Mouse (Mus musculus): ENCODE measurements around the gene Nudt22. TPM values are rescaled to one million over a fixed set of nuclear protein-coding genes. Genes with fewer than 3 reads are reported as not detected.
A peak's percentile ranks its signal among the peaks of the same experiment; 100 is the strongest.

Nudt22 gene
- polyA plus RNA-seq, 1 experiment, result 18.2 TPM

DNA sequence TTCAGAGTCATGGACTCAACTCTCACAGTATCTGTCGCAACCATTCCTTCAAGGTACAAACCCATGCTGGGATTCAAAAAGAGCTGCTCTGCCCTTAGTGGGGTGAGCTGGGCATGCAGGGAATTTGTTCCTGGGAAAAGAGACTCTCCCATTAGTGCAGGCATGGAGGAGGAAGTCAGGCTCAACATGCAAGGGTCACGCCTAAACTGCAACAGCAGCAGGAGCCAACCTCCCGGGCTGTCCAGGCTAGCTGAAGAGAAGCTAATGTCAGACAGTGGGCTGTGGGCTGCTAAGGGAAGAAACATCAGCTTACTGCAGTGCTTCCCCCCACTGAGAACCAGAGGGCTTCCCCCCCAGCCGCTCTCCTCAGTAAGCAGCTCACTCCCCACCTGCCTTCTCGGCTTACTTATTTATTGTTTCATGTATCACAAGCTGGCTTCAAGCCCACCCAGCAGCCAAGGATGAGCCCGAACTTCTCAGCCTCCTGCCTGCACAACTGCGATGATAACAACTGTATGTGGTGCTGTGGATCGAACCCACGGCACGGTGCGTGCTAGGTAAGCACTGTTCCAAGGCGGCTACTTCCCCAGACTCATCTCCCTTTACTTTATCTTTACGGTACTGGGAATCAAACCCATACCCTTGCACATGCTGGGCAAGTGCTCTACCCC is 23.5 kb downstream of the Nudt22 start:
- no peak overlapping the region for H3ac ChIP-seq (ENCODE audit: control insufficient read depth, insufficient read length, low read depth)
- no peak overlapping the region for H3K4me3 ChIP-seq (ENCODE audit: insufficient read depth, poor library complexity, severe bottlenecking)
- H3K36me3 ChIP-seq (ENCODE audit: control insufficient read depth, insufficient read depth), result peaks cover 11% of the 10 kb centered on the region
- peaks cover 33% of the 10 kb centered on the region for H3K79me3 ChIP-seq (ENCODE audit: low read depth)
- peak; percentile 10 for TF ChIP-seq CEBPB (IDR thresholded peaks at IDR 0.05; ENCODE audit: low read depth)
- no peak for TF ChIP-seq MYOG (IDR thresholded peaks at IDR 0.05; ENCODE audit: control insufficient read depth, extremely low read depth, insufficient read length)
- peaks cover 56% of the 10 kb centered on the region for H3K79me2 ChIP-seq (ENCODE audit: control insufficient read depth, insufficient read depth)
- no peaks in the 10 kb centered on the region for H3K27me3 ChIP-seq (ENCODE audit: control insufficient read depth, insufficient read depth, insufficient read length)

DNA sequence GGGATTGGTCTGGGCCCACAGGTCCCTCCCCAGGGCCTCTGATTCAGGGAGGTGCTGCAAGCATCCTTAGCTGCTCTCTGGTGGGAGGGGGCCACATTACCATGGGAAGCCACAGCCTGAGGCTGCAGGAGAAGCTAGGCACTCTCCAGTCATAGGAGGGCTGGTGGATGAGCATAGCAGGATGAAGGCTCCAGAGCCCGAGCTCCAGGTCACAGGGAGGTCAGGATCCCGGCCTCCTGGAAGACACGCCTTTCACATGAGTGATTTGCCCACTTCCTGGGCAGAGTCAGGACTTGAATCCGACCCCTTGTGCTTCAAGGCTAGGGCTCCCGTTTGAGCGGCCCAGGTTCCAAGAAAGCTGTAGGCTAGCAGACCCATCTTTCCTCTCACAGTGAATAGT is 24.3 kb downstream of the Nudt22 start:
- Histone ChIP-seq H3K4me3 (ENCODE audit: insufficient read depth, poor library complexity, severe bottlenecking) (no peak overlapping the region), H3K79me2 (ENCODE audit: control insufficient read depth, insufficient read depth) (peaks cover 51% of the 10 kb centered on the region), H3K36me3 (ENCODE audit: control insufficient read depth, insufficient read depth) (peaks cover 4% of the 10 kb centered on the region), H3K27me3 (ENCODE audit: control insufficient read depth, insufficient read depth, insufficient read length) (no peaks in the 10 kb centered on the region), H3ac (ENCODE audit: control insufficient read depth, insufficient read length, low read depth) (peak overlapping the region; percentile 36), H3K79me3 (ENCODE audit: low read depth) (peaks cover 27% of the 10 kb centered on the region)
- no peak for TF ChIP-seq FOSL1 (IDR thresholded peaks at IDR 0.05; ENCODE audit: insufficient read depth, low read length, poor library complexity, severe bottlenecking)
- TF ChIP-seq CEBPB (IDR thresholded peaks at IDR 0.05; ENCODE audit: low read depth), result no peak
- no peak for TF ChIP-seq MYOD1 (IDR thresholded peaks at IDR 0.05; ENCODE audit: control insufficient read depth, insufficient read length, low read depth)
- no peak for TF ChIP-seq USF1 (IDR thresholded peaks at IDR 0.05; ENCODE audit: low read depth)
- no peak for TF ChIP-seq MAX (IDR thresholded peaks at IDR 0.05)
- TF ChIP-seq MYOG (IDR thresholded peaks at IDR 0.05; ENCODE audit: control insufficient read depth, extremely low read depth, insufficient read length), result no peak
- TF ChIP-seq CTCF (IDR thresholded peaks at IDR 0.05; ENCODE audit: control insufficient read depth, insufficient read depth, insufficient read length), result no peak

DNA sequence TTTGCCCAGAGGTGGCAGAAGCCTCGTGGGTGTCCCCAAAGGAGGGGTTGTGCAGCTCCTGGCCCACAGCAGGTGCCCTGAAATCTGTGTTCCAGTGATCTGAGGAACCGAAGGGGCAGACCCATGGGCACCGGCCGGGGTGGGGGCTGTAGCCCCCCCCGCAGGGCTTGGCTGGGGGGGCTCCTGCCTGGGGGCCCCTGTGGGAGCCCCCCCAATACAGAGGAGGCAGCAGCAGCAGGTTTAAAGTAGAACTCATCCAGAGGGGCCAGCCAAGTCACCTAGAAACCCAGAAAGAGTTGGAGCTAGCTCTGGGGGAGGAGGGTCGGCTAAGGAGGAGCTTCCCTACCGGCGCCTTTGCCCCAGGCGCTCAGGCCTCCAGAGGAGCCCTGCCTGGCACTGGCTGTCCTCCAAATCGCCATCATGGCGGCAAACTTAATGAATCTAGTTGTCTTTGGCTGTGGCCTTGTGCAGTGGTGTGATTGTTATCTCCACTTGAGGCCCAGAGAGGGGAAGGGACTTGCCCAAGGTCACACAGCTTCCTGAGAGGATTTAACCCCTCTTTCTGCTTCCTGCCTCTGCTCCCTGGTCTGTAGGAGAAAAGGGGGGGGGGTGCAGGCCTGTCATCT is 25.3 kb downstream of the Nudt22 start:
- Histone ChIP-seq H3ac (ENCODE audit: control insufficient read depth, insufficient read length, low read depth) (no peak overlapping the region), H3K79me3 (ENCODE audit: low read depth) (peaks cover 17% of the 10 kb centered on the region), H3K4me3 (ENCODE audit: insufficient read depth, poor library complexity, severe bottlenecking) (no peak overlapping the region), H3K36me3 (ENCODE audit: control insufficient read depth, insufficient read depth) (peaks cover 11% of the 10 kb centered on the region), H3K79me2 (ENCODE audit: control insufficient read depth, insufficient read depth) (peaks cover 40% of the 10 kb centered on the region), H3K27me3 (ENCODE audit: control insufficient read depth, insufficient read depth, insufficient read length) (no peaks in the 10 kb centered on the region)
- no peak for TF ChIP-seq FOSL1 (IDR thresholded peaks at IDR 0.05; ENCODE audit: insufficient read depth, low read length, poor library complexity, severe bottlenecking)
- no peak for TF ChIP-seq MYOG (IDR thresholded peaks at IDR 0.05; ENCODE audit: control insufficient read depth, extremely low read depth, insufficient read length)
- TF ChIP-seq USF1 (IDR thresholded peaks at IDR 0.05; ENCODE audit: low read depth), result no peak
- TF ChIP-seq MYOD1 (IDR thresholded peaks at IDR 0.05; ENCODE audit: control insufficient read depth, insufficient read length, low read depth), result no peak
- TF ChIP-seq CTCF (IDR thresholded peaks at IDR 0.05; ENCODE audit: control insufficient read depth, insufficient read depth, insufficient read length), result no peak

DNA sequence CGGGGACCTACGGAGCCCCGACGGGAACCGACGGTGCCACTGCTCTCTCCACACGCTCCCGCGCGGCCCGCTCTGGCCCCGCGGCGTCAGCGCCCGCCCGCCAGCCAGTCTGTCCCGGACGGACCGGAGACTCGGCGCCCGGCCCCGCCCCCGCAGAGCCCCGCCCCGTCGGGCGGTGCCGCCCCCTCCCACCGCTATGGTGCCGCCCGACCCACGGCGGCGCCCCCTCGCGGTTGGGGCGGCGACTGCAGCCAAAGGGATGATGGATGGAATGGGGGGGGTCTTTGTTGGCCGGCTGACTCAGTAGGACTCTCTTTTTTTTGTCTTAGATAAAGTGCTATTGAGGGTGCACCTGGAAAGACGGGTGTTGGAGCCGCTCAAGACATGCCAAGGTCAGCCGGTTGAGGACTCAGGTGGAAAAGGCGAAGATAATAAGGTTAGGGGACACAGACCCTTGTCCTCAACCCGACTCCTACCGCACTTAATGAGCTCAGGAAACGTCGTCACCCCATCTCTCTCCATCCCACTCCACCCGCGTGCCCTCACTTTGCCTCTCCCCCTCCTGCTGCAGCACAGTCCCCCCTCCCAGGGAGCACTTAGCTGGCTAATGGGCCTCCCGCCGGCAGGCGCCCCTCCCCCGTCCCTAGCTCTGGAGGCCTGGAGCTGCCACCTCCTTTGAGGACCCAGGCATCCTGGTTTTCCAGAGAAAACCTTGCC is 26.1 kb downstream of the Nudt22 start:
- peaks cover 14% of the 10 kb centered on the region for H3K79me3 ChIP-seq (ENCODE audit: low read depth)
- H3K4me3 ChIP-seq (ENCODE audit: insufficient read depth, poor library complexity, severe bottlenecking), result peak overlapping the region; percentile 57
- peaks cover 13% of the 10 kb centered on the region for H3K36me3 ChIP-seq (ENCODE audit: control insufficient read depth, insufficient read depth)
- H3K27me3 ChIP-seq (ENCODE audit: control insufficient read depth, insufficient read depth, insufficient read length), result no peaks in the 10 kb centered on the region
- peak overlapping the region; percentile 72 for H3ac ChIP-seq (ENCODE audit: control insufficient read depth, insufficient read length, low read depth)
- TF ChIP-seq CTCF (IDR thresholded peaks at IDR 0.05; ENCODE audit: control insufficient read depth, insufficient read depth, insufficient read length), result peak; percentile 83
- no peak for TF ChIP-seq CEBPB (IDR thresholded peaks at IDR 0.05; ENCODE audit: low read depth)
- no peak for TF ChIP-seq MYOG (IDR thresholded peaks at IDR 0.05; ENCODE audit: control insufficient read depth, extremely low read depth, insufficient read length)
- TF ChIP-seq MYOD1 (IDR thresholded peaks at IDR 0.05; ENCODE audit: control insufficient read depth, insufficient read length, low read depth), result no peak
- TF ChIP-seq USF1 (IDR thresholded peaks at IDR 0.05; ENCODE audit: low read depth), result no peak
- no peak for TF ChIP-seq FOSL1 (IDR thresholded peaks at IDR 0.05; ENCODE audit: insufficient read depth, low read length, poor library complexity, severe bottlenecking)
- no peak for TF ChIP-seq MAX (IDR thresholded peaks at IDR 0.05)
- peaks cover 33% of the 10 kb centered on the region for H3K79me2 ChIP-seq (ENCODE audit: control insufficient read depth, insufficient read depth)

DNA sequence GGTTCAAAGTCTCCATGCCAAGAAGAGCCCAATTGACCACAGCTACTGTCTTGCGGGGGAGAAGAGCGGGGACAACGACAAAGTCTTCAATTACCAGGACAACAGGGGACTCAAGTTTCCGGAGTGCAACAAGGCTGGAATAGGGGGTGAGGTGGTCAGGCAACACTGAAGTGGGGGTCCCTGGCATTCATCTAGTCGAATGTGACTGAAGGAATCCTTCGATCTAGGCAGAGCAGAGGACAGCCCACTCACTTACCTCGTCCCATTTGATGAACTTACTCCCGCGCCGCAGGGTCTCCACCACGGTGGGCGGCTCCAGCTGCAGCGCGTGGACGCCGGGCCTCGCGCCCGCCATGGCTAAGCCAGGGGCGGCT is 26.6 kb downstream of the Nudt22 start:
- peak overlapping the region; percentile 57 for H3K4me3 ChIP-seq (ENCODE audit: insufficient read depth, poor library complexity, severe bottlenecking)

More for the DNA sequence above, 26.6 kb downstream of the Nudt22 start:
- Histone ChIP-seq H3K79me3 (ENCODE audit: low read depth) (peaks cover 14% of the 10 kb centered on the region), H3K36me3 (ENCODE audit: control insufficient read depth, insufficient read depth) (peaks cover 16% of the 10 kb centered on the region), H3K79me2 (ENCODE audit: control insufficient read depth, insufficient read depth) (peaks cover 33% of the 10 kb centered on the region), H3K27me3 (ENCODE audit: control insufficient read depth, insufficient read depth, insufficient read length) (no peaks in the 10 kb centered on the region), H3ac (ENCODE audit: control insufficient read depth, insufficient read length, low read depth) (peak overlapping the region; percentile 72)
- no peak for TF ChIP-seq FOSL1 (IDR thresholded peaks at IDR 0.05; ENCODE audit: insufficient read depth, low read length, poor library complexity, severe bottlenecking)
- TF ChIP-seq CTCF (IDR thresholded peaks at IDR 0.05; ENCODE audit: control insufficient read depth, insufficient read depth, insufficient read length), result no peak
- TF ChIP-seq MAX (IDR thresholded peaks at IDR 0.05), result peak; percentile 31

All from C2C12 (cell line).